Mouse (Mus musculus) urinary bladder, postnatal 25 days (tissue): ENCODE measurements around the gene Gm28038.

Experiments
- DNase-seq: peaks from one replicate; pipeline ENCODE4 v3.0.0; 2022; ENCODE audit warnings: low spot score

Gm28038 gene

DNA sequence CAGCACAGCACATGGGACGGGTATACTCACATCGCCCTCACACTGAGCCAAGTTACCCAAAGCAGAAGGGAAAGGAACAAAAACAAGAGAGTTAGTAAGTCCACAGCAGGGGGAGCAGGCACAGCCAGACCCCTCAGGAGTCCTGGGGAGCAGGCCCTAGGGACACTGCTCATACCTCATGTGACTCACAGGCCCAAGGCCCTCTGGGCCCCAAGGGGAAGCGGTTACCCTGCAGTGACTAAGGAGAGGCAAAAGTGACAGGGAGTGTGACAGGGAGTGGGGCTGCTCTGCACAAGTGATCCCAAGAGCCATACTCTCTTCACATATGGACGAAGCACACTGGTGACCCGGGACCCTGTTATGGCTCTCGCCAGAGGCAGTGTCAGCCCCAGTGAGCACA is 68.4 kb downstream of the Gm28038 start:
- no peak for DNase-seq
